Mouse (Mus musculus): ENCODE measurements around the gene Pou4f2.

DNA sequence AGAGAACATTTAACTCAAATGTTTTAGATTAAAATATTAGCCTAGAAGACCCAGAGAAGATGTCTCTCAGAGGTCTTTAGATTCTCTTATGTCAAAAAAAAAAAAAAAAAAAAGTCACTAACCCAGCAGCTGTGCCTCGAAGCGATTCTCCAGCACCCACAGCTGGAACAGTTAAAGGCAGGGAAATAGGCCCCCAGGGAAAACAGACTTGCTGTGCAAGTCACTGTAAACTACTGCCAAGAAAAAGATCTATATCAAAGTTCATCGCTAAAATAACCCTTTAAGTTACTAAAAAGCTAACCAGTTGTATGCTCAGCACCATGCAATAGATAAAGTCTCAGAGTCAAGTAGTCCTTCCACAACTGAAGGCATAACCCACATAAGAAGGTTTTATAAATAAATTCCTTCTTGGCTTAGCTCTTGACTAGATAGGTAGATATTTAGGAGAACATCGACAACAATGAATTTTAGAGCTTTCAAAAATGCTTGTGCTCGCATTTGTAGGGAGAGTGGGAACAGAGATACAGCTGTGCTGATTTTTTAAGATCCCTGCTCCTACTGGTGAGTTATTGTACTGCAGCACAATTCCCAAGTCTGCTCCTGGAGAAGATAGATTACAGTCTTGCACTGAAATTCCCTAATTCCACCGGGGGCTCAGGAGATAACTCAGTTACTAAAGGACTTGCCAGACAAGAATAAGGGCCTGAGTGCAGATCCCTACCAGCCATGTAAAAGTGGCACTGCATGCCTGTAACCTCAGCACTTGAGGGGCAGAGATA, 40.8 kb upstream of the Pou4f2 start:
- no peak for TF ChIP-seq POLR2A (IDR thresholded peaks at IDR 0.05; ENCODE audit: insufficient read depth, low read depth, low read length)
- no peak for TF ChIP-seq CTCF (IDR thresholded peaks at IDR 0.05; ENCODE audit: insufficient read depth, low read depth, low read length)
